Mouse (Mus musculus): ENCODE data around the gene Dnajb5. TPM values are rescaled to one million over a fixed set of nuclear protein-coding genes. Genes with fewer than 3 reads are reported as not detected.
A peak's percentile ranks its signal among the peaks of the same experiment; 100 is the strongest.

The Dnajb5 gene
- 8.0 and 10.4 TPM in 2 replicates for polyA plus RNA-seq (2016; fragmentation: Nextera tagmentation; extraction: Ambion mirVana)

DNA sequence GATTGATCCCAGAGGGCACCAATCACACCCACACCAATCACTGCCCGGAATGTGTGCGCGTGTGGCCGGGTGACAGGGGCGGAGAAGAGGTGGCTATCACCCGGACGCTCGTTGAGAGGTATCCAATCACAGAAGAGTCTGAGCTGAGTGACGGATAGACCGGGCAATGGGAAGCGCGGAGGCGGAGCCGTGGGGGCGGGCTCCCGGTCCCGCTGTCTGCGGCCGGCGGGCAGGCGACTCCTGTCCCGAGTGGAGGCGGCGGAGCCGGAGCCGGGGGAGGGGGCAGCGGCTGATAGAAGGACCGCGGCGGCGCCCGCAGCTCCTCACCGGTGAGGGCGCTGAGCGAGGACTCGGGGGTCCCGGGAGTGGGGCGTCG, at the start of gene Dnajb5:
Gene Dnajb5, plus strand, starts transcription at position 139 of the 376 bp plus-strand sequence.
- Histone ChIP-seq H3K4me1 (peaks cover 39% of the 10 kb centered on the region), H3K4me2 (replicated peaks) (peak within 1 kb of the TSS; percentile 86), H3K27ac (peak within 1 kb of the TSS; percentile 86), H3K9ac (peak within 1 kb of the TSS; percentile 81), H3K36me3 (0 out of 2 replicates have a peak, but pooled peaks cover 4% of the 10 kb centered on the region), H3K4me3 (peak within 1 kb of the TSS; percentile 69), H3K9me3 (no peaks in the 10 kb centered on the region), H3K27me3 (peaks cover 15% of the 10 kb centered on the region)
- peak; percentile 95 for ATAC-seq (ENCODE audit: insufficient number of reproducible peaks, insufficient read depth, low FRiP score, low TSS enrichment)
- under 1% methylated on average over 39 of the region's 39 CpGs for WGBS

GRCm38 (mm10) chr4:42900878-42901277, 48.7 kb upstream of the Dnajb5 start:
- Histone ChIP-seq H3K4me3 (no peak overlapping the region), H3K4me2 (replicated peaks) (no peak overlapping the region), H3K4me1 (no peaks in the 10 kb centered on the region), H3K9ac (no peak overlapping the region), H3K27me3 (no peaks in the 10 kb centered on the region), H3K9me3 (no peaks in the 10 kb centered on the region), H3K36me3 (no peaks in the 10 kb centered on the region), H3K27ac (no peak overlapping the region)
- ATAC-seq (ENCODE audit: insufficient number of reproducible peaks, insufficient read depth, low FRiP score, low TSS enrichment), result no peak
- 67% methylated on average over 5 of the region's 5 CpGs for WGBS

- no peaks in the 10 kb centered on the region for H3K4me1 ChIP-seq
- no peaks in the 10 kb centered on the region for H3K36me3 ChIP-seq
- H3K4me2 ChIP-seq (replicated peaks), result no peak overlapping the region
- WGBS, result 59% methylated on average over 9 of the region's 9 CpGs
- H3K27ac ChIP-seq, result no peak overlapping the region
- H3K27me3 ChIP-seq, result no peaks in the 10 kb centered on the region
- no peak for ATAC-seq (ENCODE audit: insufficient number of reproducible peaks, insufficient read depth, low FRiP score, low TSS enrichment)
- no peak overlapping the region for H3K4me3 ChIP-seq
- no peaks in the 10 kb centered on the region for H3K9me3 ChIP-seq
- no peak overlapping the region for H3K9ac ChIP-seq
These were observed 47.4 kb upstream of the Dnajb5 start for GRCm38 (mm10) chr4:42902174-42902573.

DNA sequence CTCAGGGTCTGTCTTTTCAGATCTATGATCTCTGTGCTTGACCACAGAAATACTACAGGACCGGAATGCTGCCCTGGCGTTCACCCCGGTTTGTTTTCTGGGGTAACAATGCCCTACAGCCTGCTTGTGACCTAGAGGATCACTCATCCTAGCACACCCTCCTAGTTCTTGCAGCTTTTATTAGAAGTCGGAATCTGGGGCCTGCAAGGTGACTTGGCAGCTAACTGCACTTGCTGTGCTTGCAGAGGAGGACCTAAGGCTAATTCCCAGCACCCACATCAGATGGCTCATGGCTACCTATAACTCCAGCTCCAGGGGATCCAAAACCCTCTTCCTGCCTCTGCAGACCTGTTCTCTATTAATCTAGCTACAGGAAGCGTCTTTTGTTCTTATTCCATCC, 46.9 kb upstream of the Dnajb5 start:
- Histone ChIP-seq H3K4me1 (no peaks in the 10 kb centered on the region), H3K4me3 (no peak overlapping the region), H3K27me3 (no peaks in the 10 kb centered on the region), H3K4me2 (replicated peaks) (no peak overlapping the region), H3K27ac (no peak overlapping the region), H3K36me3 (no peaks in the 10 kb centered on the region), H3K9ac (no peak overlapping the region), H3K9me3 (no peaks in the 10 kb centered on the region)
- ATAC-seq (ENCODE audit: insufficient number of reproducible peaks, insufficient read depth, low FRiP score, low TSS enrichment), result no peak
- WGBS, result 89% methylated on average over 5 of the region's 5 CpGs

DNA sequence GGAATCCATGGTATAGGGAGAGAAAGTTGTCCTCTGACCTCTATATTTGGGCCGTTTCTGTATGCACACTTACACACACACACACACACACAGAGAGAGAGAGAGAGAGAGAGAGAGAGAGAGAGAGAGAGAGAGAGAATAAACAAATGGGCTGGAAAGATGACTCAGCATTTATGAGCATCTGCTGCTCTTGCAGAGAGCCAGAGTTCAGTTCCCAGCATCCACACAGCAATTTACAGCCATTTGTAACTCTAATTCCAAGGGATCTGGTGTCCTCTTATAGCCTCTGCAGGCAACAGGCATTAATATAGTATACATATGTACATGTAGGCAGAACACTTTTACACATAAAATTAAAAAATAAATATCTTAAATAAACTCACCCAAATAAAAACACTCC, 45.7 kb upstream of the Dnajb5 start:
- Histone ChIP-seq H3K9me3 (no peaks in the 10 kb centered on the region), H3K4me3 (no peak overlapping the region), H3K4me2 (replicated peaks) (no peak overlapping the region), H3K27ac (no peak overlapping the region), H3K36me3 (no peaks in the 10 kb centered on the region), H3K27me3 (no peaks in the 10 kb centered on the region), H3K9ac (no peak overlapping the region), H3K4me1 (no peaks in the 10 kb centered on the region)
- ATAC-seq (ENCODE audit: insufficient number of reproducible peaks, insufficient read depth, low FRiP score, low TSS enrichment), result no peak
- WGBS, result 65% methylated on average over 1 of the region's 1 CpGs

- WGBS, result 87% methylated on average over 3 of the region's 3 CpGs
- Histone ChIP-seq H3K9me3 (no peaks in the 10 kb centered on the region), H3K27ac (no peak overlapping the region), H3K27me3 (no peaks in the 10 kb centered on the region), H3K4me2 (replicated peaks) (no peak overlapping the region), H3K9ac (no peak overlapping the region), H3K36me3 (no peaks in the 10 kb centered on the region), H3K4me1 (no peaks in the 10 kb centered on the region), H3K4me3 (no peak overlapping the region)
- no peak for ATAC-seq (ENCODE audit: insufficient number of reproducible peaks, insufficient read depth, low FRiP score, low TSS enrichment)
These were observed 45.1 kb upstream of the Dnajb5 start for GRCm38 (mm10) chr4:42904523-42904922.

DNA sequence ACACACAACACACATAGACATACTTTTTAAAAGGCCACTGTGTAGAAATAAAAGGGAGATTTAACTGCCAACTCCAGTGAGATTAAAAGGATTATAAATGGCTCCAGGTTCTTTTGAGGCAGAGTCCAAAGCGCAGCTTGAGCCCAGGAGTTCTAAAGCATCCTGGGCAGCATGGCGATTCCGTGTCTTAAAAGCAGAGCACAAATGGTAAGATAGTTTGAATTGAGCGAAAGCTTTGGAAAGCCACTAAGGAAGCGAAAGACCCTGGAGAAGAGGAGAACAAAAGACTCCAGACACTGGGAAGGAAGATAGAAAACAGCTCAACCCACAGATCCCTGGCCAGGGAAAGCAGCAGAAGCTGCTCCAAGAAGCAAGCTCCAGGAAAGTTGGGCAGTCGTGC, 44.6 kb upstream of the Dnajb5 start:
- ATAC-seq (ENCODE audit: insufficient number of reproducible peaks, insufficient read depth, low FRiP score, low TSS enrichment), result no peak
- Histone ChIP-seq H3K27me3 (no peaks in the 10 kb centered on the region), H3K4me1 (no peaks in the 10 kb centered on the region), H3K27ac (no peak overlapping the region), H3K9me3 (no peaks in the 10 kb centered on the region), H3K36me3 (no peaks in the 10 kb centered on the region), H3K4me3 (no peak overlapping the region), H3K4me2 (replicated peaks) (no peak overlapping the region), H3K9ac (no peak overlapping the region)
- 77% methylated on average over 6 of the region's 6 CpGs for whole genome bisulfite sequencing

GRCm38 (mm10) chr4:42913391-42913790, 36.2 kb upstream of the Dnajb5 start:
- Histone ChIP-seq H3K4me1 (no peaks in the 10 kb centered on the region), H3K36me3 (no peaks in the 10 kb centered on the region), H3K27me3 (peaks cover 47% of the 10 kb centered on the region), H3K4me3 (no peak overlapping the region), H3K9me3 (no peaks in the 10 kb centered on the region; the same call in 1 of the 2 replicates), H3K4me2 (replicated peaks) (no peak overlapping the region), H3K27ac (no peak overlapping the region), H3K9ac (no peak overlapping the region)
- WGBS, result 53% methylated on average over 10 of the region's 10 CpGs
- ATAC-seq (ENCODE audit: insufficient number of reproducible peaks, insufficient read depth, low FRiP score, low TSS enrichment), result no peak

GRCm38 (mm10) chr4:42915311-42915710, 34.3 kb upstream of the Dnajb5 start:
- Histone ChIP-seq H3K4me2 (replicated peaks) (no peak overlapping the region), H3K27me3 (peaks cover 54% of the 10 kb centered on the region), H3K9me3 (no peaks in the 10 kb centered on the region; the same call in 1 of the 2 replicates), H3K27ac (no peak overlapping the region), H3K36me3 (no peaks in the 10 kb centered on the region), H3K4me1 (no peaks in the 10 kb centered on the region), H3K4me3 (no peak overlapping the region), H3K9ac (no peak overlapping the region)
- WGBS, result 84% methylated on average over 12 of the region's 12 CpGs
- no peak for ATAC-seq (ENCODE audit: insufficient number of reproducible peaks, insufficient read depth, low FRiP score, low TSS enrichment)

DNA sequence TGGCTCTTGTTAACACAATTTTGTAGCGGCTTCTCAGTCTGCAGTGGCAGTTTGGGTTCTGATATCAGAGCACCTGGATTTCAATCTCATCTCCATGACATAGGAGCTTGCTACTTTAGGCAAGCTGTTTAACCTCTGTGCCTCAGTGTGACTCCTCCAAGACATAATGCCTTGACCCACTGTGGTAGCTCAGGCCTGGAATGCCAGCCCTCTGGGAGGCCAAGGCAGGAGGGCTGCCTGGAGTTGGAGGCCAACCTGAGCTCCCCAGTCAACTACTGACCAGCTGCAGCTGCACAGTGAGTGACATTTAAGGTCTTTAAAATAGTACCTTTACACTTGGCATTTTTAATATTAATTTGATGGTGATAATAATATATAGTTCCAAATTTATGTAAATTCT, 33.6 kb upstream of the Dnajb5 start:
- Histone ChIP-seq H3K4me2 (replicated peaks) (no peak overlapping the region), H3K27ac (no peak overlapping the region), H3K9me3 (no peaks in the 10 kb centered on the region; the same call in 1 of the 2 replicates), H3K27me3 (peaks cover 54% of the 10 kb centered on the region), H3K9ac (no peak overlapping the region), H3K4me3 (no peak overlapping the region), H3K36me3 (no peaks in the 10 kb centered on the region), H3K4me1 (no peaks in the 10 kb centered on the region)
- WGBS, result 71% methylated on average over 1 of the region's 1 CpGs
- no peak for ATAC-seq (ENCODE audit: insufficient number of reproducible peaks, insufficient read depth, low FRiP score, low TSS enrichment)

DNA sequence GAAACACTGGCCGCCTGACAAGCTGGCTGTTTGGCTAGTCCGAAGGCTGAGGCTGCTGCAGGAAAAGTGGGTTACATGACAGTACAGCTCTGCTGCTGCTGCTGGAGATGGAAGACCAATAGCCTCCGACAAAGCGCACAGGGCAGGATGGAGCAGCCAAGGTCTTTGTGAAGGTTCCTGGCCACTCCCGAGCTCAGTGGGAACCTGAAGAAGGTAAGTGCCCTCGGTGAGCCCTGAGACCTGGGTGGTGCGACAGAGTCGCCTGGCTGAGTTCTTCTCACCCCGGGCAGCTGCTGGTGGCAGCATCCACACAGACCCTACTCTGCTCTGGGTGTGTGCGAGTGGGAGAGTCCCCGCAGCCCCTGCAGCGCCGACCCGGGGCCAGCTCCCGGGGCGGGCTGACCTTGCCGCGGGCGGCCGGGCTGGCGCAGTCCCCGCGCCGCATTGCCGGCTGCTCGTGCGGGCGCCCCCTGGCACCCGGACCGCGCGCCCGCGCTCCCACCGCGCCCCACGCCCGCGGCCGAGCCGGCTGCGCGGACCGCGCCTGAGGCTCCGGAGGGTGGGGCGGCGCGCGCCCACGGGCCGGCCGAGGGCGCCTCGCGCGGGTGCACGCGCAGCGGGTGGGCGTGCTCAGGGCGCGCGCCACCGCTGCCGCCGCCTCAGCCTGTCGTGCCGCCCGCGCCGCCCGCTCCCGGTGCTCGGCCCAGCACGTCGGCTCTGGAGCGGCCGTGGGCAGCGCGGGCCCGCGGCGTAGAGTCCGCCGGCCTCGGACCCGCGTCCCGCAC, 32.8 kb upstream of the Dnajb5 start, which contains the start of gene Phf24:
Gene Phf24, plus strand, starts transcription at position 44 of the 785 bp plus-strand sequence.
- Histone ChIP-seq H3K36me3 (no peaks in the 10 kb centered on the region), H3K27ac (no peak within 1 kb of the TSS)
- under 1% methylated on average over 44 of the region's 90 CpGs for WGBS

GRCm38 (mm10) chr4:42917402-42917774, 32.2 kb upstream of the Dnajb5 start:
- Histone ChIP-seq H3K9ac (peak overlapping the region; percentile 76), H3K4me3 (peak overlapping the region; percentile 55), H3K36me3 (no peaks in the 10 kb centered on the region), H3K9me3 (no peaks in the 10 kb centered on the region; the same call in 1 of the 2 replicates), H3K27me3 (peaks cover 50% of the 10 kb centered on the region), H3K4me1 (no peaks in the 10 kb centered on the region), H3K4me2 (replicated peaks) (peak overlapping the region; percentile 88), H3K27ac (no peak overlapping the region)
- WGBS, result 4% methylated on average over 26 of the region's 26 CpGs
- peak; percentile 52; the same call in 1 of the 2 replicates for ATAC-seq (ENCODE audit: insufficient number of reproducible peaks, insufficient read depth, low FRiP score, low TSS enrichment)

More for the DNA sequence above, 32.8 kb upstream of the Dnajb5 start, which contains the start of gene Phf24:
- H3K4me1 ChIP-seq, result no peaks in the 10 kb centered on the region
- H3K9me3 ChIP-seq, result no peaks in the 10 kb centered on the region; the same call in 1 of the 2 replicates
- peak within 1 kb of the TSS; percentile 55 for H3K4me3 ChIP-seq
- peaks cover 54% of the 10 kb centered on the region for H3K27me3 ChIP-seq
- peak; percentile 56; the same call in 1 of the 2 replicates for ATAC-seq (ENCODE audit: insufficient number of reproducible peaks, insufficient read depth, low FRiP score, low TSS enrichment)
- peak within 1 kb of the TSS; percentile 76 for H3K9ac ChIP-seq
- H3K4me2 ChIP-seq (replicated peaks), result peak within 1 kb of the TSS; percentile 88
